Mouse (Mus musculus): ENCODE measurements around the gene Aff1.

Aff1 gene

GRCm38 (mm10) chr5:103729225-103729624 is 37.1 kb downstream of the Aff1 start:
- DNase-seq, result no peak

GRCm38 (mm10) chr5:103730142-103730541 is 38.0 kb downstream of the Aff1 start:
- no peak for DNase-seq

GRCm38 (mm10) chr5:103730727-103731126 is 38.6 kb downstream of the Aff1 start:
- no peak for DNase-seq

- no peak for DNase-seq
Measured at GRCm38 (mm10) chr5:103732581-103732980, 40.4 kb downstream of the Aff1 start.

GRCm38 (mm10) chr5:103735411-103736112 is 43.4 kb downstream of the Aff1 start:
- DNase-seq, result no peak

- DNase-seq, result no peak
Measured at GRCm38 (mm10) chr5:103736553-103737207, 44.5 kb downstream of the Aff1 start.

GRCm38 (mm10) chr5:103737208-103738066 is 45.3 kb downstream of the Aff1 start:
- DNase-seq, result no peak

GRCm38 (mm10) chr5:103738509-103738908 is 46.3 kb downstream of the Aff1 start:
- DNase-seq, result no peak

- no peak for DNase-seq
Measured at GRCm38 (mm10) chr5:103739163-103739562, 47.0 kb downstream of the Aff1 start.

GRCm38 (mm10) chr5:103740093-103740902 is 48.1 kb downstream of the Aff1 start:
- no peak for DNase-seq

GRCm38 (mm10) chr5:103740903-103741246 is 48.7 kb downstream of the Aff1 start:
- no peak for DNase-seq

- DNase-seq, result no peak
Measured at GRCm38 (mm10) chr5:103741443-103741842, 49.3 kb downstream of the Aff1 start.

GRCm38 (mm10) chr5:103741992-103742391 is 49.8 kb downstream of the Aff1 start:
- no peak for DNase-seq

GRCm38 (mm10) chr5:103744531-103744930 is 52.4 kb downstream of the Aff1 start:
- no peak for DNase-seq

GRCm38 (mm10) chr5:103745635-103746034 is 53.5 kb downstream of the Aff1 start:
- DNase-seq, result no peak

- no peak for DNase-seq
Measured at GRCm38 (mm10) chr5:103746561-103747085, 54.4 kb downstream of the Aff1 start.

- no peak for DNase-seq
Measured at GRCm38 (mm10) chr5:103747098-103747497, 54.9 kb downstream of the Aff1 start.

GRCm38 (mm10) chr5:103748343-103748742 is 56.2 kb downstream of the Aff1 start:
- DNase-seq, result no peak

- DNase-seq, result no peak
Measured at GRCm38 (mm10) chr5:103749465-103750285, 57.5 kb downstream of the Aff1 start.

- peak; percentile 26 for DNase-seq
Measured at GRCm38 (mm10) chr5:103752665-103753510, 60.7 kb downstream of the Aff1 start.

Measured in cerebellum, adult 11 months (tissue).